Mouse (Mus musculus): Measurements from ENCODE around the gene Mgl2. TPM values are rescaled to one million over a fixed set of nuclear protein-coding genes. Genes with fewer than 3 reads are reported as not detected.
A peak's percentile ranks its signal among the peaks of the same experiment; 100 is the strongest.
"Not testable (repeated sequence)": the region's sequence is repeated elsewhere in the genome, so short reads cannot be mapped to it uniquely, and the experiment has no call there.

The Mgl2 gene
- 8.5 and 15.7 TPM in 2 replicates for total RNA-seq (2015; ENCODE audit: low replicate concordance)
- 12.4 and 18.7 TPM in 2 replicates for total RNA-seq (2017; ENCODE audit: low replicate concordance)

DNA sequence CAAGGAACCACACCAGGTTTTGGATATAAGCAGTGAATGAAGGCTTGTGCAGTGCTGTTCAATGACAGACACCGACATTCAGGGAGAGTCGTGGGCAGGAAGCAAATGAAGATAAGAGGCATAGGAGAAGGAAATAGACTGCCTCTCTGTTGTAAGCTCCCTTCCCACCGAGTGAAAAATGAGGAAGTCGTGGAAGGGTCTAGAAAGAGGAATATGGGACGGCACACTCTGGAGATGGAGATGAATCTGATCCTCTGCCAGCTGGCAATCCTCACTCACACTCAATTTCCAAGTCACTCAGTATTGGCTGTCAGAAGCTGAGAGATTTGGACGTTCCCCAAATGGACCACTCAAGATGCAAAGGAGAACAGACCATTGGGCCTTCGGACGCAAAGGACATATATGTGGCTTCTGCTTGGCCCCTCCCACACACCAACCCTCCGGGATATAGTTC lies at the start of gene Mgl2:
Gene Mgl2 (plus strand): TSS at position 404 of the 454 bp plus-strand sequence.
- ATAC-seq (replicated peaks; ENCODE audit: low FRiP score, poor library complexity, severe bottlenecking), result no peak

DNA sequence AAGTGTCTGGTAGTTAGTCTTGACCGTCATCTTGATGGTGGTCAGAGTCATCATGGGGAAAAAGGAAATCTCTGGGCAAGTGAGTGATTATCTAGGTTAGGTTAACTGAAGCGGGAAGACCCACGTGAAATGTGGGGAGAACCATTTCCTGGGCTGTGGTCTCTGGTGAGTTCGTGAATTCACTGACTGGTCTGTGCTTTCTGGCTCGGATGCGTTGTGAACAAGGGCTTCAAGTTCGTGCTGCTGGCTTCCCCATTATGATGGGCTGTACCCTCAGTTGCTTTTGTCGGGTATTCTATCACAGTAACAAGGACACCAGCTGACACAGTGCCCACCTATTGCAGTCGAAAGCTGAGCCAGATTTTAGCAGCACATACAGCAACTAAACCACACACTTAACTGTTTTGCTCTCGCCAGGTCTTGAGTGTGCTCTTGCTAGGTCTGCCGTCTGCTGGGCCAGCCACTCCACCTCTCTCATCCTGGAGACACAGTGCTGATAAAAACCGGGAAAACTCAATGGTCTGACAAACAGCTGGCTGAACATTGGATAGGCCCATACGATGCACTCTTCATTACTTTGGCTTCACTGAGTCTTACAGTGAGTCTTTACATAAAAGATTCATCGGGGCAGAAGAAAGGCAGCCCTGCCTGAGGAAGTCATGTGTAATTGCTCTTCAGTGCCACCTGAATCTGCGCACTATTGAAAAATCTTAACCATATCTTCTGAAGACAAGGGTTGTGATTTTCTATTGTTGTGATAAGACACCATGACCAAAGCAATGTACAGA lies 49.1 kb upstream of the Mgl2 start:
- ATAC-seq (replicated peaks; ENCODE audit: low FRiP score, poor library complexity, severe bottlenecking), result no peak

GRCm38 (mm10) chr11:70084563-70084962 lies 45.6 kb upstream of the Mgl2 start:
- ATAC-seq (replicated peaks; ENCODE audit: low FRiP score, poor library complexity, severe bottlenecking), result no peak

DNA sequence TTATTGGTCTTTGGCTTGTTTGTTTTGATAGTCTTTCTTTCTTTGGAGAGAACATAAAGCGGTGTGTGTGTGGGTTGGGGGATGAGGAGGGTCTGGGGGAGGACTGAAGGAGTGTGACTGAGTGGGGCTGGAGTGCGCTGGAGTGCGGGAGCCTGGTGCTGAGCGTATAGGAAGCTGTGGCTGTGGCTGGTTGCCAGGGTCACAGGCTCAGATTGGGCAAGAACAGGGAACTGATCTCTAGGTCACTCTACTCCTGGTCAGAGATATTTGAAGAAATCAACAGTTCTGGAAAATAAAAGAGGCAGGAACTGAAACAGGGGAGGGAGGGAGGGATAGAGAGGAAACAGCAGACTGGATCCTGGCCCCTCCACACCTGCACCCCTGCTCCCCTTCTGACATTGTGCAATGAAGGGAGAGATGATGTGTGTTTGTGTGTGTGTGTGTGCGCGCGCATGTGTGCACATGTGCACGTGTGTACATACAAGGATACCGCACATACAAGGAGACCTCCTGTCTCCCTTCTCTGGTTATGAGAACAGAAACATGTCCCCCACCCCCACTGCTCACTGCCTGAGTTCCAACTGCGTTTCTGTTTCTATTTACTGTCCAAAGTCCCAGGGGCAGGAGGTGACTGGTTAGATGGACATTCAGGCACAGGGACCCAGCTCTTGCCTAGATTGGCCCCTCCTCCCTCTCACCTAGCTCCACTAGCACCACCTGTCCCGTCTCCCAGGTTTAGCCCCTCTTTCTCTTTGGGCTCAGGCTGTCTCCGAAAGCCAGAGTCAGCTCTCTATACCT lies 37.9 kb upstream of the Mgl2 start, which contains the start of gene Asgr2:
Gene Asgr2 (plus strand): TSS at position 659 of the 798 bp plus-strand sequence.
- ATAC-seq (replicated peaks; ENCODE audit: low FRiP score, poor library complexity, severe bottlenecking), result no peak

DNA sequence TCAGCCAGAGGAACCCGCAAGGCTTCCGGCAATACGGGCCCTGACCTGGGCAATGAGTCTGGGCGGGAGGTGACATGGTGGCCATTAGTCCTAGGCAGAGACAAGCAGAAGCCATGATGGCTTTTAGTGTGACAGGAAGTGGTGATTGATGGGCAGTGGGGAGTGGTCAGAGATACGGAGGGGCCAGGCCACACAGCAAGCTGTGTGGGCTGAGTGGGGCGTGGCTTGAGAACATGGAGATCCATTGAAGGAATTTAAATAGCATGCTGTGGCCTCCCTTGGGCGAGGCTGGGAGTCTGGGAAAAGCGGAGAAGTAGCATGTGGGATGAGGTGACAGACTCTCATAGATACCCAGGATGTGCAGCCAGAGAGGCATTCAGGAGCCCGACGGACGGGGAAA lies 32.7 kb upstream of the Mgl2 start:
- ATAC-seq (replicated peaks; ENCODE audit: low FRiP score, poor library complexity, severe bottlenecking), result no peak

- no peak for ATAC-seq (replicated peaks; ENCODE audit: low FRiP score, poor library complexity, severe bottlenecking)
Measured at GRCm38 (mm10) chr11:70099102-70099501, 31.0 kb upstream of the Mgl2 start.

- ATAC-seq (replicated peaks; ENCODE audit: low FRiP score, poor library complexity, severe bottlenecking), result no peak
Measured at GRCm38 (mm10) chr11:70099809-70100208, 30.3 kb upstream of the Mgl2 start.

DNA sequence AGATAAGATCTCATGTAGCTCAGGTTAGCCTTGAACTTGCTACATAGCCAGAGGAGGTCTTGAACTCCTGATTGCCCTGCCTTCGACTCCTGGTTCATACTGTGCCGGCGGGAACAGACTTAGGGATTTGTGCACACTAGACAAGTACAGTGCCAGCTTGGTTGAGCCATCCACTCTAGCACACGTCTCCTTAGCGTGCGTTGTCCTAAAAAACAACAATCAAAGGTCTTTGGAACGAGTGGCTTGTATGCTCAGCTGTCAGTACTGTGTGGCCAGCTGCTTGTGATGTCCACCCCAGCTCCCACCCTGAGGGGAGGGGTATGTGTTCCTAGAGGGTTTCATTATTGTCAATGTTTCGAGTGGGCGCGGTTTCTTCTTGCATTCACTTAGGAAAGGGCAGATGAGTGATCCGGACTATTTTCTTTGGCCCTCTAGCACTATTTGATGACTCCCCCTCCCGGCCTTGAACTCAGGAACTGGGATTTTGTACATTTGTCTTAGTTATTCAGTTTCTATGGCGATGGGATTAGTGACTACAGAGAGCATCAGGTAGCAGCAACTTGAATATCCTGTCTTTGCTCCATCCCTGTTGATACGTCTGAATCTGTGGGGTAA lies 26.3 kb upstream of the Mgl2 start:
- no peak for ATAC-seq (replicated peaks; ENCODE audit: low FRiP score, poor library complexity, severe bottlenecking)

- ATAC-seq (replicated peaks; ENCODE audit: low FRiP score, poor library complexity, severe bottlenecking), result no peak
Measured at GRCm38 (mm10) chr11:70107085-70107484, 23.0 kb upstream of the Mgl2 start.

DNA sequence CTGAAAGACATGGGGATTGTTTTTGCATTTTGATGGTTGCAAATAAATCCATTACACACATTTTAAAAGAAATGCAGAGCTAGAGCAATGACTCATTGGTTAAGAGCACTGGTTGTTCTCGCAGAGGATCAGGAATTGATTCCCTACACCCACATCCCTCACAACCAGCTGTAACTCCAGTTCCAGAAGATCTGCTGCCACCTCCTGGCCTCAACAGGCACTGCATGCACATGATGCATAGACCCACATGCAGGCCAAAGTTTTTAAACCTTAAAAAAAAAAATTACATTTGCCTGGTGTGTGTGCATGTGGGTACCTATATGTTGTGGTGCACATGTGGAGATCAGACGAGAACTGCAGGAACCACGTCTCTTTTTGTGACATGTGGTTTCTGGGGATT lies 20.0 kb upstream of the Mgl2 start:
- peak; percentile 64; the same call in 1 of the 2 replicates for ATAC-seq (replicated peaks; ENCODE audit: low FRiP score, poor library complexity, severe bottlenecking)

DNA sequence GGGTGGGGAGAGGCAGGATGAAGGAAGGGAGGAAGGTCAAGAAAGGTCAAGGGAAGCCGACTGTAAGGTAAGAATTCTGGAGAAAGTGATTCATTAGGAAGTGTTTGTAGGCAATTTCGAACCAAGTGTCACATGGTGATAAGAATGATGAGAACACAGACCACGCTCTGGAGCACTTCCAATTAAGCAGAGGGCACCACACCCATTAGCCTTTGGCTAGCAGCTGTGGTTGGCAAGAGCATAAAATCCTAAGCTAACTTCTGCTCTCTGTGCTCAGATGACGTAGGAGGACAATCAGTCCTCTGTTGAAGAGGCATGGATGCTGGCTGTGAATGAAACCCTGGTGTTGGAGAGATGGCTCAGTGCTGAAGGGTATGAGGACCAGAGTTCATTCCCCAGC lies 15.6 kb upstream of the Mgl2 start:
- ATAC-seq (replicated peaks; ENCODE audit: low FRiP score, poor library complexity, severe bottlenecking), result no peak

- no peak for ATAC-seq (replicated peaks; ENCODE audit: low FRiP score, poor library complexity, severe bottlenecking)
Measured at GRCm38 (mm10) chr11:70115901-70116300, 14.2 kb upstream of the Mgl2 start.

DNA sequence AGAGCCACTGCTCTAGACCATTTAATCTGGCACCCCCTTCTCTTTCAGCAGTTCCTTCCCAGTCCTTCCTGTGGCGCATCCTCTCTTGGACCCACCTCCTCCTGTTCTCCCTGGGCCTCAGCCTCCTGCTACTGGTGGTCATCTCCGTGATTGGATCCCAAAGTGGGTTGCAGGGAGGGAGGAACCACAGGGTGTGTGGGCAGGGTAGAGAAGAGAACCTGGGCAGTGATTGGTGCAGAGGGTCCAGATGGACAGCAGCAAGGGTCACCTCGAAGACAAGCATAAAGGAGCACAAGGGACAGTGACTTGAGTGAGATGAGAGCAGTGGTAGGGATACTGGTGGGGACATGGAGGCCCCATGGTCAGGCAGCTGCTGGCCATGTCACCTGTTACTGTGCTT lies 4.9 kb downstream of the Mgl2 start:
- not testable (repeated sequence) for ATAC-seq (replicated peaks; ENCODE audit: low FRiP score, poor library complexity, severe bottlenecking)

GRCm38 (mm10) chr11:70135925-70136324 lies 5.8 kb downstream of the Mgl2 start:
- ATAC-seq (replicated peaks; ENCODE audit: low FRiP score, poor library complexity, severe bottlenecking), result not testable (repeated sequence)

- no peak for ATAC-seq (replicated peaks; ENCODE audit: low FRiP score, poor library complexity, severe bottlenecking)
Measured at GRCm38 (mm10) chr11:70139171-70139570, 9.0 kb downstream of the Mgl2 start.

DNA sequence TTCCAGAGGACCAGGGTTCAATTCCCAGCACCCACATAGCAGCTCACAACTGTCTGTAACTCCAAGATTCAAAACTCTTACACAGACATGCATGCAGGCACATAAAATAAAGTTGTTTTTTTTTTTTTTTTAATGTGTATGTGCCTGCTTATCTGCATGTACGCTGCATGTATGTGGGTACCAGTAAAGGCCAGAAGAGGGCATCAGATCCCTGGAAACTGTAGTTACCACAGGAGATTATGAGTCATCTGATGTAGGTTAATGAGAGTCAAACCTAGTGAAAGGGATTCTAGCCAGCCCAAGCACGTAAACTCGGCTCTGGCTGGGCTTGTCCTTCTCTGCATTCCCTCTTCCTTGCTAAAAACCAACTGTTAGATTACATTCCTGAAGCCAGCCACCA lies 20.9 kb downstream of the Mgl2 start:
- ATAC-seq (replicated peaks; ENCODE audit: low FRiP score, poor library complexity, severe bottlenecking), result no peak

- ATAC-seq (replicated peaks; ENCODE audit: low FRiP score, poor library complexity, severe bottlenecking), result not testable (repeated sequence)
Measured at GRCm38 (mm10) chr11:70155897-70156296, 25.8 kb downstream of the Mgl2 start, which contains the start of gene Clec10a. TSS of gene Clec10a (plus strand) at chr11:70156197.

GRCm38 (mm10) chr11:70162336-70162735 lies 32.2 kb downstream of the Mgl2 start:
- ATAC-seq (replicated peaks; ENCODE audit: low FRiP score, poor library complexity, severe bottlenecking), result no peak

GRCm38 (mm10) chr11:70165972-70166921 lies 36.1 kb downstream of the Mgl2 start:
- no peak for ATAC-seq (replicated peaks; ENCODE audit: low FRiP score, poor library complexity, severe bottlenecking)
